17 mouse cellular contexts compared by ENCODE assay signal in the genomic region with DNA sequence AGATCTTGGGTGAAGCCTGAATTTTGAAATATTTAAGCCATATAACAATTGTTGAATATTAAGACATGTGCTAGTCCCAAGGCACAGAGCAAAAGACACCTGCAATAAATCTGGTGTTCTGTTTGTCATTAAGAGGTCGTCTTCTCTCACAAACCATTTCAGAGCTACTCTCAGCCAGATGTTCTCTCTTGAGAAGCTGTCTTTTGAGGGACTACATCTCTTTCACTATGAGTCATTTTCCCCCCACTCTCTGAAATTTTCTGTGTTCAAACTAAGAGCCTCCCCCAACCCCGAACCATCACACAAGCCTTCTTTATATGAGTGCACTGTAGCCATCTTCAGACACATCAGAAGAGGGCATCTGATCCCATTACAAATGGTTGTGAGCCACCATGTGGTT.
"Had no signal": no experiment of that assay in that cellular context is flagged by ENCODE, and none has a peak within 500 bp of the region (broad histone marks: within the 10 kb centered on the region; RNA-seq: fewer than 3 reads in every experiment).

No protein-coding gene starts in this region.

- H3K27me3 ChIP-seq: liver, embryonic 15.5 days; lung, embryonic 15.5 days; megakaryocyte, embryonic 14.5 days; midbrain, embryonic 13.5 days; midbrain, embryonic 15.5 days; neural tube, embryonic 12.5 days had no signal

- ATAC-seq: liver, postnatal 0 days; lung, postnatal 0 days; midbrain, embryonic 13.5 days; midbrain, embryonic 15.5 days had no signal

- H3K4me1 ChIP-seq: liver, embryonic 15.5 days; megakaryocyte, embryonic 14.5 days; midbrain, embryonic 13.5 days; midbrain, embryonic 15.5 days; neural tube, embryonic 12.5 days had no signal

- H3K9ac ChIP-seq: liver, embryonic 15.5 days; liver, postnatal 0 days; lung, embryonic 15.5 days; midbrain, embryonic 13.5 days; midbrain, embryonic 15.5 days; neural tube, embryonic 12.5 days had no signal

- DNase-seq: liver, postnatal 0 days; lung, adult 2 months; lung, postnatal 14 days; lung, postnatal 36 days; right cerebral cortex, postnatal 14 days; spleen, adult 18-20 months; thymus, adult 18-20 months; thymus, postnatal 25 days had no signal

- H3K27ac ChIP-seq: liver, embryonic 15.5 days; lung, embryonic 15.5 days; macrophage; midbrain, embryonic 13.5 days; midbrain, embryonic 15.5 days; neural tube, embryonic 12.5 days had no signal

- H3K4me2 ChIP-seq: liver, embryonic 15.5 days; lung, embryonic 15.5 days; midbrain, embryonic 11.5 days; midbrain, embryonic 13.5 days; midbrain, embryonic 15.5 days; neural tube, embryonic 12.5 days had no signal

- H3K36me3 ChIP-seq: liver, embryonic 15.5 days; lung, embryonic 15.5 days; midbrain, embryonic 13.5 days; midbrain, embryonic 15.5 days; neural tube, embryonic 12.5 days had no signal

- H3K9me3 ChIP-seq: liver, embryonic 15.5 days; lung, embryonic 15.5 days; midbrain, embryonic 13.5 days; midbrain, embryonic 15.5 days; neural tube, embryonic 12.5 days had no signal

- H3K4me3 ChIP-seq: liver, embryonic 15.5 days; lung, embryonic 15.5 days; megakaryocyte, embryonic 14.5 days; midbrain, embryonic 13.5 days; midbrain, embryonic 15.5 days; neural tube, embryonic 12.5 days had no signal
